Comparison of ENCODE assay signal across 8 mouse cellular contexts in genomic region chr9:69468991-69469390, GRCm38 (mm10). TPM values are rescaled to one million over a fixed set of nuclear protein-coding genes. Genes with fewer than 3 reads are reported as not detected.
DNase-seq lines count a peak whose midpoint lies in the region; ATAC-seq and TF ChIP-seq lines count a peak whose summit lies in the region.

No protein-coding gene starts in this region.

- ATAC-seq in heart, embryonic 14.5 days (ENCODE audit: insufficient number of reproducible peaks, insufficient read depth, low FRiP score, low read depth) = 0 out of 2 replicates have a peak, but pooled peaks have one; percentile 29
- no peak for ATAC-seq in erythroid progenitor cell, adult 5-6 weeks (replicated peaks; ENCODE audit: low FRiP score, poor library complexity, severe bottlenecking)

- H3K4me1 ChIP-seq in heart, embryonic 14.5 days (ENCODE audit: control insufficient read depth in 2 of 2, insufficient read depth in 2 of 2, low read length in 2 of 2) = peaks cover 45 to 77% of the 10 kb centered on the region in 2 experiments

- peaks cover 81% of the 10 kb centered on the region for H3K36me3 ChIP-seq in heart, embryonic 14.5 days (ENCODE audit: control insufficient read depth, insufficient read depth, low read length)

- TF ChIP-seq POLR2A in brain, embryonic 14.5 days (IDR thresholded peaks at IDR 0.05; ENCODE audit: borderline replicate concordance, extremely low read depth, insufficient read depth, insufficient read length, poor library complexity, severe bottlenecking) = no peak

- peak overlapping the region; percentile 61 to 93 for H3K27ac ChIP-seq in heart, embryonic 14.5 days (replicated peaks in 1 of 2; ENCODE audit: control insufficient read depth in 1 of 2, insufficient read depth in 1 of 2, low read depth in 2 of 2, low read length in 2 of 2)

- H3K27me3 ChIP-seq in heart, embryonic 14.5 days (ENCODE audit: control insufficient read depth, insufficient read depth, low read length) = no peaks in the 10 kb centered on the region

- H3K4me3 ChIP-seq in heart, embryonic 14.5 days (ENCODE audit: control insufficient read depth in 1 of 2, insufficient read depth in 1 of 2, low read depth in 1 of 2, low read length in 2 of 2) = no peak overlapping the region

- H3K9me3 ChIP-seq in heart, embryonic 14.5 days (ENCODE audit: control insufficient read depth, low read length) = no peaks in the 10 kb centered on the region

- H3K4me2 ChIP-seq in heart, embryonic 14.5 days (ENCODE audit: low read length) = 0 out of 2 replicates have a peak overlapping the region, but pooled peaks have one; percentile 11

- 20% methylated on average over 9 of the region's 9 CpGs for WGBS in heart, embryonic 14.5 days

- peak; percentile 92 for DNase-seq in NIH3T3 (ENCODE audit: low read depth)
- peak; percentile 84 for DNase-seq in brain, embryonic 14.5 days (ENCODE audit: low read depth)
- DNase-seq in kidney, postnatal 4 days = peak; percentile 71 to 79
- DNase-seq in neural tube, embryonic 10.5 days (ENCODE audit: extremely low spot score, low spot score) = peak; percentile 67
- no peak for DNase-seq in cerebellum, postnatal 25 days
- DNase-seq in spleen, postnatal 4 days (ENCODE audit: low spot score in 2 of 2) = no peak

- no peak overlapping the region for H3K9ac ChIP-seq in heart, embryonic 14.5 days (ENCODE audit: low read length)

- TF ChIP-seq CTCF in brain, embryonic 14.5 days (IDR thresholded peaks at IDR 0.05; ENCODE audit: borderline replicate concordance, extremely low read depth, insufficient read depth, insufficient read length) = no peak

RNA-seq across cellular contexts. Expression of gene Anxa2, which starts 15.6 kb away (rescaled TPM):
- polyA plus RNA-seq in brain, embryonic 14.5 days (2012; rRNA removed) = 93.5 and 132 TPM in 2 replicates
- 532 and 550 TPM in 2 replicates for polyA plus RNA-seq in heart, embryonic 14.5 days (2014; fragmentation: Nextera tagmentation; extraction: Ambion mirVana)
- 40.7 and 70.3 TPM in 2 replicates for total RNA-seq in erythroid progenitor cell, adult 5-6 weeks (2015; ENCODE audit: low replicate concordance)
- 17.9 and 34.8 TPM in 2 replicates for total RNA-seq in erythroid progenitor cell, adult 5-6 weeks (2017; ENCODE audit: low replicate concordance)

Comparison
In these comparisons a context has a peak if more than half of its experiments do, and no peak if none do; other contexts are left out.
1. DNase-seq: peak in NIH3T3 (single experiment), brain, embryonic 14.5 days (single experiment), kidney, postnatal 4 days (2 of 2) and neural tube, embryonic 10.5 days (single experiment); none in cerebellum, postnatal 25 days (0 of 2) and spleen, postnatal 4 days (0 of 2).